Mouse (Mus musculus): ENCODE data around the gene Dnah9. TPM values are rescaled to one million over a fixed set of nuclear protein-coding genes. Genes with fewer than 3 reads are reported as not detected.
A peak's percentile ranks its signal among the peaks of the same experiment; 100 is the strongest.

The Dnah9 gene
- total and polyA plus RNA-seq, 3 experiments = 0.01 TPM; not detected in 2

DNA sequence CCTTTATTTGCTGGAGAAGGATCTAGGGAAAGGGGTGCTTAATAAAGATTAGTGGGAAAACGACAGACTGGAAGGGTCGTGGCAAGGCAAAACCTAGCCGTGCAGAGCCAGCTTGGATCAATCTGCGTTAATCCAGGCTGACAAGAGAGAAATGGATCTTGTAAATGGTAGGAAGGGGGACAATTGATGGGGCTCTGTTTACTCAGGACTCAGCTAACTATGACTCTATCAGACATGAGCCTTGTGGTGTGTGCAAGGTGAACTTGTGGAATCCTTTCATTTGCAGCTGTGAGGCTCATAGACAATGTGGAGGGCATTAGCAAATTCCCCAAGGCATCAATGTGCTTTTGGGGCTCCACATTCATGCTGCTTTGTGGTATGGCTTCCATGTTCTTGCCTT, 306.9 kb downstream of the Dnah9 start:
- Histone ChIP-seq H3K27me3 (ENCODE audit: control insufficient read depth in 1 of 2, insufficient read depth in 2 of 2, low read length in 2 of 2) (no peaks in the 10 kb centered on the region; a peak in 1 of 4 replicates), H3K9ac (ENCODE audit: control insufficient read depth, low read depth, low read length, poor library complexity, severe bottlenecking) (no peak overlapping the region), H3K4me3 (ENCODE audit: control insufficient read depth in 1 of 2, insufficient read depth in 1 of 2, low read depth in 2 of 2, low read length in 2 of 2) (no peak overlapping the region), H3K27ac (ENCODE audit: control insufficient read depth, low read depth, low read length) (no peak overlapping the region), H3K4me1 (ENCODE audit: control insufficient read depth in 1 of 2, insufficient read depth in 2 of 2, low read length in 2 of 2) (no peaks in the 10 kb centered on the region), H3K9me3 (replicated peaks; ENCODE audit: insufficient read depth, low read length) (no peaks in the 10 kb centered on the region), H3K36me3 (ENCODE audit: control insufficient read depth in 1 of 2, insufficient read depth in 2 of 2, low read length in 2 of 2) (no peaks in the 10 kb centered on the region), H3K79me2 (ENCODE audit: control insufficient read depth, insufficient read depth, low read length, poor library complexity) (no peaks in the 10 kb centered on the region)
- TF ChIP-seq RAD21 (IDR thresholded peaks at IDR 0.05; ENCODE audit: low read depth, low read length) = no peak
- no peak for TF ChIP-seq CHD1 (IDR thresholded peaks at IDR 0.05; ENCODE audit: low read depth, low read length)
- TF ChIP-seq ZMIZ1 (IDR thresholded peaks at IDR 0.05; ENCODE audit: low read depth, low read length) = no peak
- no peak for TF ChIP-seq MAZ (IDR thresholded peaks at IDR 0.05; ENCODE audit: low read depth, low read length)
- no peak for TF ChIP-seq NRF1 (IDR thresholded peaks at IDR 0.05; ENCODE audit: insufficient read depth, low read depth, low read length, poor library complexity, severe bottlenecking)
- no peak for TF ChIP-seq USF2 (IDR thresholded peaks at IDR 0.05; ENCODE audit: borderline replicate concordance in 1 of 2, insufficient read depth in 1 of 2, low read depth in 1 of 2, low read length in 2 of 2)
- no peak for TF ChIP-seq TBP (IDR thresholded peaks at IDR 0.05; ENCODE audit: low read depth, low read length)
- no peak for TF ChIP-seq JUND (IDR thresholded peaks at IDR 0.05; ENCODE audit: low read depth, low read length)
- no peak for DNase-seq (ENCODE audit: low read depth, low spot score)

DNA sequence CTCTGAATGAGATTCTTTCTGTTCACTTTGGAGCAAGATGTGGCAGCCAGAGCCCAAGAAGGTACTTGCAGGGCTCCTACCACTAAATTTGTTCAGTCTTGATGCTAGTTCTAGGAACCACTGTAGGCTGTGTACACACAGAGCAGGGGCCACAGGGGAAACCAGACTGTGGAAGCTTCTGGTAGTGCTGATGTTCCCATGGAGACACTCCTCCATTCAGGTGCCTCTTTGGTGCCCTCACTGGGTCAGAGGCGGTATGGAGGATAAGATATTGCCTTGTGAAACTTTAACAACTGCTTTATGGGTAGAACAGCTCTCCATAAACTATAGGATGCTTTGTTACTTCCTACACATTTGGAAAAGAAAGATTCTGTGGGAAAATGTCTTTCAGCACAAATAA, 316.3 kb downstream of the Dnah9 start:
- no peaks in the 10 kb centered on the region for H3K36me3 ChIP-seq (ENCODE audit: control insufficient read depth in 1 of 2, insufficient read depth in 2 of 2, low read length in 2 of 2)
- no peaks in the 10 kb centered on the region for H3K79me2 ChIP-seq (ENCODE audit: control insufficient read depth, insufficient read depth, low read length, poor library complexity)
- no peaks in the 10 kb centered on the region for H3K4me1 ChIP-seq (ENCODE audit: control insufficient read depth in 1 of 2, insufficient read depth in 2 of 2, low read length in 2 of 2)
- no peak overlapping the region for H3K27ac ChIP-seq (ENCODE audit: control insufficient read depth, low read depth, low read length)
- peak; percentile 46 for DNase-seq (ENCODE audit: low read depth, low spot score)
- H3K9ac ChIP-seq (ENCODE audit: control insufficient read depth, low read depth, low read length, poor library complexity, severe bottlenecking) = no peak overlapping the region
- H3K4me3 ChIP-seq (ENCODE audit: control insufficient read depth in 1 of 2, insufficient read depth in 1 of 2, low read depth in 2 of 2, low read length in 2 of 2) = no peak overlapping the region
- TF ChIP-seq MYB (IDR thresholded peaks at IDR 0.05; ENCODE audit: low read depth, low read length) (no peak), TBP (IDR thresholded peaks at IDR 0.05; ENCODE audit: low read depth, low read length) (no peak), CTCF (IDR thresholded peaks at IDR 0.05 in 2 of 3, conservative IDR thresholded peaks at IDR 0.05 in 1 of 3; ENCODE audit: control insufficient read depth in 1 of 3, insufficient read depth in 1 of 3, low read depth in 2 of 3, low read length in 3 of 3, poor library complexity in 1 of 3, severe bottlenecking in 1 of 3) (peak; percentile 23 to 58 (median 41)), ZC3H11A (IDR thresholded peaks at IDR 0.05; ENCODE audit: low read depth, low read length) (peak; percentile 48), RAD21 (IDR thresholded peaks at IDR 0.05; ENCODE audit: low read depth, low read length) (peak; percentile 61), SMC3 (IDR thresholded peaks at IDR 0.05; ENCODE audit: low read depth, low read length) (peak; percentile 61)
- H3K27me3 ChIP-seq (ENCODE audit: control insufficient read depth in 1 of 2, insufficient read depth in 2 of 2, low read length in 2 of 2) = peaks cover 3% of the 10 kb centered on the region in 2 experiments; a peak in 3 of 4 replicates
- H3K9me3 ChIP-seq (replicated peaks; ENCODE audit: insufficient read depth, low read length) = no peaks in the 10 kb centered on the region

DNA sequence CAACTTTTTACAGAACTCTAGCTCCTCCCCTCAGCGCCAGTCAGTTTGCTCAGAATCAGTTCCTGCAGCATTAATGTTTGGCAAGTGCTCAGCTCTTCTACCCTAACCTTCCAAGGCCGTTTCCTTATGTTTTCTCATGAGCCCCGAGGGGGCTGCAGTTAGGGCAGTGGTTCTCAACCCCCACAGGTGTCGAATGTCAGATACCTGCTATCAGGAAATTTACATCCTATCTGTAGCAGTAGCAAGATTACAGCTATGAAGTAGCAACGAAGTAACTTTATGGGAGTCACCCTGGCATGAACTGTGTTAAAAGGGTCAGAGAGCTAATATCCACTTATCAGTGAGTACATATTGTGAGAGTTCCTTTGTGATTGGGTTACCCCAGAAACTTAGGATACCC, 321.9 kb downstream of the Dnah9 start:
- Histone ChIP-seq H3K9me3 (replicated peaks; ENCODE audit: insufficient read depth, low read length) (no peaks in the 10 kb centered on the region), H3K9ac (ENCODE audit: control insufficient read depth, low read depth, low read length, poor library complexity, severe bottlenecking) (no peak overlapping the region), H3K79me2 (ENCODE audit: control insufficient read depth, insufficient read depth, low read length, poor library complexity) (no peaks in the 10 kb centered on the region), H3K27me3 (ENCODE audit: control insufficient read depth in 1 of 2, insufficient read depth in 2 of 2, low read length in 2 of 2) (no peaks in the 10 kb centered on the region), H3K27ac (ENCODE audit: control insufficient read depth, low read depth, low read length) (no peak overlapping the region), H3K4me3 (ENCODE audit: control insufficient read depth in 1 of 2, insufficient read depth in 1 of 2, low read depth in 2 of 2, low read length in 2 of 2) (no peak overlapping the region), H3K4me1 (ENCODE audit: control insufficient read depth in 1 of 2, insufficient read depth in 2 of 2, low read length in 2 of 2) (no peaks in the 10 kb centered on the region), H3K36me3 (ENCODE audit: control insufficient read depth in 1 of 2, insufficient read depth in 2 of 2, low read length in 2 of 2) (no peaks in the 10 kb centered on the region)
- no peak for TF ChIP-seq ZNF384 (IDR thresholded peaks at IDR 0.05; ENCODE audit: low read depth, low read length)
- no peak for TF ChIP-seq UBTF (IDR thresholded peaks at IDR 0.05; ENCODE audit: borderline replicate concordance, insufficient read depth, low read depth, low read length)
- TF ChIP-seq KAT2A (conservative IDR thresholded peaks at IDR 0.05; ENCODE audit: low read depth, low read length) = no peak
- no peak for TF ChIP-seq MYB (IDR thresholded peaks at IDR 0.05; ENCODE audit: low read depth, low read length)
- no peak for DNase-seq (ENCODE audit: low read depth, low spot score)
